Mouse (Mus musculus): ENCODE results near the gene Gm49403.
"Not testable (repeated sequence)": the region's sequence is repeated elsewhere in the genome, so short reads cannot be mapped to it uniquely, and the experiment has no call there.

Gene Gm49403

GRCm38 (mm10) chr19:8871267-8872186, 12.2 kb upstream of the Gm49403 start, which contains the start of gene Ubxn1:
Gene Ubxn1, plus strand, starts transcription at chr19:8871496.
- ATAC-seq (ENCODE audit: insufficient number of reproducible peaks, low FRiP score, low TSS enrichment), result peak; percentile 89

- ATAC-seq (ENCODE audit: insufficient number of reproducible peaks, low FRiP score, low TSS enrichment), result no peak
Observed at GRCm38 (mm10) chr19:8872266-8872840, 11.4 kb upstream of the Gm49403 start.

GRCm38 (mm10) chr19:8875031-8875430, 8.7 kb upstream of the Gm49403 start:
- ATAC-seq (ENCODE audit: insufficient number of reproducible peaks, low FRiP score, low TSS enrichment), result no peak

- peak; percentile 82 for ATAC-seq (ENCODE audit: insufficient number of reproducible peaks, low FRiP score, low TSS enrichment)
Observed at GRCm38 (mm10) chr19:8880311-8881033, 3.3 kb upstream of the Gm49403 start, which contains the start of gene Uqcc3. Gene Uqcc3, minus strand, starts transcription at chr19:8880923.

- ATAC-seq (ENCODE audit: insufficient number of reproducible peaks, low FRiP score, low TSS enrichment), result no peak
Observed at GRCm38 (mm10) chr19:8881034-8881392, 2.7 kb upstream of the Gm49403 start.

GRCm38 (mm10) chr19:8886916-8887584, 3.3 kb downstream of the Gm49403 start:
- ATAC-seq (ENCODE audit: insufficient number of reproducible peaks, low FRiP score, low TSS enrichment), result no peak

- no peak for ATAC-seq (ENCODE audit: insufficient number of reproducible peaks, low FRiP score, low TSS enrichment)
Observed at GRCm38 (mm10) chr19:8887585-8888463, 4.1 kb downstream of the Gm49403 start.

GRCm38 (mm10) chr19:8888511-8889385, 5.0 kb downstream of the Gm49403 start, which contains the start of the genes 1810009A15Rik and Gm49416:
Gene 1810009A15Rik, plus strand, starts transcription at chr19:8888853.
Gene Gm49416, plus strand, starts transcription at chr19:8888926.
- peak; percentile 94 for ATAC-seq (ENCODE audit: insufficient number of reproducible peaks, low FRiP score, low TSS enrichment)

GRCm38 (mm10) chr19:8892829-8893766, 9.4 kb downstream of the Gm49403 start, which contains the start of gene Ints5:
Gene Ints5, plus strand, starts transcription at chr19:8893005.
- ATAC-seq (ENCODE audit: insufficient number of reproducible peaks, low FRiP score, low TSS enrichment), result peak; percentile 47; the same call in 1 of the 2 replicates

- ATAC-seq (ENCODE audit: insufficient number of reproducible peaks, low FRiP score, low TSS enrichment), result no peak
Observed at GRCm38 (mm10) chr19:8895397-8895960, 11.7 kb downstream of the Gm49403 start.

- not testable (repeated sequence) for ATAC-seq (ENCODE audit: insufficient number of reproducible peaks, low FRiP score, low TSS enrichment)
Observed at GRCm38 (mm10) chr19:8896231-8896630, 12.5 kb downstream of the Gm49403 start.

GRCm38 (mm10) chr19:8897211-8897864, 13.6 kb downstream of the Gm49403 start:
- ATAC-seq (ENCODE audit: insufficient number of reproducible peaks, low FRiP score, low TSS enrichment), result peak; percentile 6; the same call in 1 of the 2 replicates

GRCm38 (mm10) chr19:8897865-8898495, 14.2 kb downstream of the Gm49403 start, which contains the start of gene Ganab:
Gene Ganab, plus strand, starts transcription at chr19:8898071.
- ATAC-seq (ENCODE audit: insufficient number of reproducible peaks, low FRiP score, low TSS enrichment), result peak; percentile 97

- no peak for ATAC-seq (ENCODE audit: insufficient number of reproducible peaks, low FRiP score, low TSS enrichment)
Observed at GRCm38 (mm10) chr19:8898576-8898975, 14.8 kb downstream of the Gm49403 start.

GRCm38 (mm10) chr19:8899079-8899478, 15.3 kb downstream of the Gm49403 start:
- no peak for ATAC-seq (ENCODE audit: insufficient number of reproducible peaks, low FRiP score, low TSS enrichment)

GRCm38 (mm10) chr19:8903412-8903811, 19.7 kb downstream of the Gm49403 start:
- no peak for ATAC-seq (ENCODE audit: insufficient number of reproducible peaks, low FRiP score, low TSS enrichment)
